Mouse (Mus musculus) liver, embryonic 16.5 days (tissue): Measurements from ENCODE around the gene Tlr13. TPM values are rescaled to one million over a fixed set of nuclear protein-coding genes. Genes with fewer than 3 reads are reported as not detected.

ENCODE experiments used
- ATAC-seq: fragments of 200-750 bp; cut with Nextera tagmentation; 2 replicates; pipeline ENCODE4 v1.8.0; 2017; ENCODE audit warnings: low read depth, mild to moderate bottlenecking, moderate number of reproducible peaks, moderate library complexity
- H3K27ac ChIP-seq: fragments of 300-500 bp; sonication (generic); 2 replicates; pipeline ENCODE4 v1.5.1; 2014; ENCODE audit warnings: mild to moderate bottlenecking, low read length
- H3K27me3 ChIP-seq: fragments of 300-500 bp; sonication (generic); 2 replicates; pipeline ENCODE4 v1.6.1; 2014; ENCODE audit warnings: low read depth, low read length, mixed read lengths; ENCODE audit not compliant: control insufficient read depth, insufficient read depth
- H3K36me3 ChIP-seq: fragments of 300-500 bp; sonication (generic); 2 replicates; pipeline ENCODE4 v1.6.1; 2014; ENCODE audit warnings: mild to moderate bottlenecking; ENCODE audit not compliant: control insufficient read depth, insufficient read depth
- H3K4me1 ChIP-seq: fragments of 300-500 bp; sonication (generic); 2 replicates; pipeline ENCODE4 v1.6.1; 2014; ENCODE audit warnings: low read depth, low read length, mixed read lengths; ENCODE audit not compliant: control insufficient read depth
- H3K4me2 ChIP-seq: fragments of 300-500 bp; sonication (generic); 2 replicates; pipeline ENCODE4 v1.6.1; 2014; ENCODE audit warnings: low read depth, low read length, mixed read lengths
- H3K4me3 ChIP-seq: fragments of 300-500 bp; sonication (generic); 2 replicates; pipeline ENCODE4 v1.5.1; 2014; ENCODE audit warnings: low read depth, mild to moderate bottlenecking, low read length
- H3K9ac ChIP-seq: fragments of 300-500 bp; sonication (generic); 2 replicates; pipeline ENCODE4 v1.6.1; 2014; ENCODE audit warnings: low read depth, low read length
- H3K9me3 ChIP-seq: fragments of 300-500 bp; sonication (generic); replicated peaks from 2 replicates; pipeline ENCODE4 v1.6.1; 2016; ENCODE audit warnings: low read length; ENCODE audit not compliant: control insufficient read depth
- WGBS: fragments of 180-500 bp; shearing (Covaris S2); extraction: QIAGEN DNeasy Blood & Tissue Kit; methylation state at CpG from one replicate; pipeline ENCODE4 v1.1.7; 2014; ENCODE audit not compliant: insufficient replicate concordance; 5-methylcytosine and 5-hydroxymethylcytosine counted together
- polyA plus RNA-seq: library from polyadenylated mRNA; unstranded; fragments of >200 nt; fragmentation: Nextera tagmentation; extraction: Ambion mirVana; gene quantifications from 2 replicates; pipeline ENCODE4 v1.2.1, GENCODE M21; 2015

Gene Tlr13
- polyA plus RNA-seq, 1 experiment from 2014 or later = 1.3 TPM

GRCm38 (mm10) chrX:106171106-106171852 is 28.3 kb downstream of the Tlr13 start:
- no peaks in the 10 kb centered on the region for H3K36me3 ChIP-seq
- peak overlapping the region; percentile 10 for H3K9ac ChIP-seq
- 22% methylated on average over 18 of the region's 18 CpGs for WGBS
- ATAC-seq = peak; percentile 58
- no peaks in the 10 kb centered on the region for H3K9me3 ChIP-seq
- no peaks in the 10 kb centered on the region; the same call in 1 of the 2 replicates for H3K4me1 ChIP-seq
- H3K4me2 ChIP-seq = peak overlapping the region; percentile 51
- no peak overlapping the region for H3K27ac ChIP-seq
- H3K4me3 ChIP-seq = peak overlapping the region; percentile 28
- H3K27me3 ChIP-seq = no peaks in the 10 kb centered on the region

GRCm38 (mm10) chrX:106171853-106172154 is 28.8 kb downstream of the Tlr13 start:
- H3K27me3 ChIP-seq = no peaks in the 10 kb centered on the region
- H3K27ac ChIP-seq = no peak overlapping the region
- H3K9ac ChIP-seq = no peak overlapping the region; the same call in 1 of the 2 replicates
- ATAC-seq = no peak
- no peaks in the 10 kb centered on the region; the same call in 1 of the 2 replicates for H3K4me1 ChIP-seq
- H3K4me2 ChIP-seq = peak overlapping the region; percentile 51
- no peaks in the 10 kb centered on the region for H3K9me3 ChIP-seq
- H3K4me3 ChIP-seq = peak overlapping the region; percentile 28; the same call in 1 of the 2 replicates
- WGBS = 50% methylated on average over 6 of the region's 6 CpGs
- no peaks in the 10 kb centered on the region for H3K36me3 ChIP-seq

DNA sequence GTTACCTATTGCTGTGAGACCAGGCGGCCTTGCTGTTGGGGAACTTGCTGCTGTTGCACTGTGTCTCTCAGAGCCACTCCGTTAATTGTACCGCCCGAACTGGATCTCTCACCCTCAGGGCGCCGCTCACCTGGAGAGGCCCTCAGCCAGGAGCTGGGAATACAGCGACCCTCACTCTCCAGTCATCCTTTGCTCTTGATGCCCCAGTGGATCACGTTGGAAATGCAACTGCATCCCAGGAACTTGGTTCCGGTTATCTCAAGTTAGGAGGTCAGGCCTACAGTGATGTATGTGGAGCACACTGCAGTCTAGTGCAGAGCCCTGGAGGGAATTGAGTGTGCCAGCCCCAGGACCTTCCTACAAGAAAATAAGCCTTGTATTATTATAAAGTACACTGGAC is 33.3 kb downstream of the Tlr13 start:
- no peaks in the 10 kb centered on the region for H3K9me3 ChIP-seq
- no peak for ATAC-seq
- WGBS = 60% methylated on average over 9 of the region's 9 CpGs

DNA sequence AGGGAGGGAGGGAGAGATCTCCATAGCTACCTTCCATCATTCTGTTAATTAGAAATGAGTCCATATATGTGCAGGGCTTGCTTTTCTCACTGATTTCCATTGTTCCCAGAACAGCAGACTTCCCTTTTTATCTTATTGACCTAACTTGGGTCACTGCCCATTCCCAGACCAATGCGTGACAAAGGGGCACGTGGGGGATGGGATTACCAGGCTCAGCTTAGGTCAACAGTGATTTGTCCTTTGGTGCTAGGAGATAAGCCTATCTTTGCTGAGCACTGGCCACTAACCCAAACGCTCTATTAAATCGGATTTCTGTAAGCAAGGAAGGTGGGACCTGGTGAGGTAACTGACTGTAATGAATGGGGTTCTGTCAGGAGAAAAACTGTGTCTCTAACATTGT is 41.3 kb downstream of the Tlr13 start:
- Histone ChIP-seq H3K4me3 (no peak overlapping the region), H3K9ac (no peak overlapping the region), H3K9me3 (no peaks in the 10 kb centered on the region), H3K4me2 (no peak overlapping the region), H3K36me3 (no peaks in the 10 kb centered on the region), H3K27me3 (no peaks in the 10 kb centered on the region), H3K27ac (no peak overlapping the region), H3K4me1 (peaks cover 6% of the 10 kb centered on the region)
- whole genome bisulfite sequencing = 21% methylated on average over 4 of the region's 4 CpGs
- no peak for ATAC-seq

More for the DNA sequence above, 33.3 kb downstream of the Tlr13 start:
- H3K27ac ChIP-seq = no peak overlapping the region
- H3K27me3 ChIP-seq = no peaks in the 10 kb centered on the region
- no peak overlapping the region for H3K4me3 ChIP-seq
- no peak overlapping the region for H3K4me2 ChIP-seq
- H3K36me3 ChIP-seq = no peaks in the 10 kb centered on the region
- no peak overlapping the region for H3K9ac ChIP-seq
- no peaks in the 10 kb centered on the region; the same call in 1 of the 2 replicates for H3K4me1 ChIP-seq

- Histone ChIP-seq H3K9ac (no peak overlapping the region), H3K27ac (no peak overlapping the region), H3K27me3 (no peaks in the 10 kb centered on the region), H3K4me2 (no peak overlapping the region), H3K4me3 (no peak overlapping the region), H3K9me3 (no peaks in the 10 kb centered on the region), H3K36me3 (no peaks in the 10 kb centered on the region), H3K4me1 (peaks cover 6% of the 10 kb centered on the region)
- 58% methylated on average over 5 of the region's 5 CpGs for WGBS
- ATAC-seq = no peak
Measured at GRCm38 (mm10) chrX:106185706-106186105, 42.7 kb downstream of the Tlr13 start.

DNA sequence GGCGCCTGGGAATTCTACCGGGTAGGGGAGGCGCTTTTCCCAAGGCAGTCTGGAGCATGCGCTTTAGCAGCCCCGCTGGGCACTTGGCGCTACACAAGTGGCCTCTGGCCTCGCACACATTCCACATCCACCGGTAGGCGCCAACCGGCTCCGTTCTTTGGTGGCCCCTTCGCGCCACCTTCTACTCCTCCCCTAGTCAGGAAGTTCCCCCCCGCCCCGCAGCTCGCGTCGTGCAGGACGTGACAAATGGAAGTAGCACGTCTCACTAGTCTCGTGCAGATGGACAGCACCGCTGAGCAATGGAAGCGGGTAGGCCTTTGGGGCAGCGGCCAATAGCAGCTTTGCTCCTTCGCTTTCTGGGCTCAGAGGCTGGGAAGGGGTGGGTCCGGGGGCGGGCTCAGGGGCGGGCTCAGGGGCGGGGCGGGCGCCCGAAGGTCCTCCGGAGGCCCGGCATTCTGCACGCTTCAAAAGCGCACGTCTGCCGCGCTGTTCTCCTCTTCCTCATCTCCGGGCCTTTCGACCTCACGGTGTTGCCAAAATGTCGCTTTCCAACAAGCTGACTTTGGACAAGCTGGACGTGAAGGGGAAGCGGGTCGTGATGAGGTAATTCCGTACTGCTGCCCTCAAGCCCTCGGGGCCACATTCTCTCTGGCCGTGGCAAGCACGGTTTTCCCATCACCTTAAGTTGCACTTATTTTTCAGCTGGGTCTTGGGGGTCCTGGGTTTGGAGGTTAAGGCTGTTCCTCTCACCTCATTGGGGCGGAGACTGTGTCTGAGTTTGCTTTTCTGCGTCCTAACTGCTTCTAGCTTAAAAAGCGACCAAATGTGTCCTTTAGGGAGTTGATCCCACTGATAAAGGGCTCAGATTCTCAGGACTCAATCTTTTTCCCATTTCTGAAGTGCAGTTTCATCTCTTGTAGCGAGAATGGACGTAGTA is 44.0 kb downstream of the Tlr13 start, which contains the start of gene Pgk1:
TSS of gene Pgk1 (plus strand) at position 388 of the 937 bp plus-strand sequence.
- H3K4me3 ChIP-seq = peak within 1 kb of the TSS; percentile 62
- no peaks in the 10 kb centered on the region for H3K27me3 ChIP-seq
- peak; percentile 96 for ATAC-seq
- 16% methylated on average over 53 of the region's 55 CpGs for WGBS
- no peaks in the 10 kb centered on the region for H3K9me3 ChIP-seq
- peaks cover 6% of the 10 kb centered on the region for H3K4me1 ChIP-seq
- H3K27ac ChIP-seq = peak within 1 kb of the TSS; percentile 74
- H3K9ac ChIP-seq = peak within 1 kb of the TSS; percentile 55
- H3K36me3 ChIP-seq = no peaks in the 10 kb centered on the region
- peak within 1 kb of the TSS; percentile 73 for H3K4me2 ChIP-seq

DNA sequence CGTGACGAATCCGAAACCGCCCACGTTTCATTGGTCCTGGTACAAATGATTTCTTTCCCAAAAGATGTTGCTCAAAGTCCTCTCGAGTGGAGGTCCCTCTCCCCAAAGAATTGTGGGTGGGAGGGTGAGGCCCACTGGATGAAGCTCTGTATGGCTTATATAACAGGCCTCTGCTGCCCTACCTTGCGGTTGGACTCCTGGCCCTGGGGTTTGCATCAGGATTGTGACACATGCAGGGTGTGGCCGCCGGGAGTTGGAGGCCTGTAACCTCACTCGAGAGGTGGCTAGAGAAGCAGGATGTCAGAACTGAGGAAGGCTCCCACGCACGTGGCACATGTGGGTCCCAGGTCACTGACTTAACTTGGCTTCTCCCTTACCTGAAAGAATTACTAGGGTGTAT is 44.7 kb downstream of the Tlr13 start:
- WGBS = 22% methylated on average over 12 of the region's 12 CpGs
- ATAC-seq = no peak
- peak overlapping the region; percentile 58 for H3K4me3 ChIP-seq
- no peaks in the 10 kb centered on the region for H3K9me3 ChIP-seq
- H3K27me3 ChIP-seq = no peaks in the 10 kb centered on the region
- no peaks in the 10 kb centered on the region for H3K36me3 ChIP-seq
- peaks cover 6% of the 10 kb centered on the region for H3K4me1 ChIP-seq
- peak overlapping the region; percentile 37 for H3K9ac ChIP-seq
- H3K27ac ChIP-seq = no peak overlapping the region; the same call in 1 of the 2 replicates
- peak overlapping the region; percentile 63 for H3K4me2 ChIP-seq

DNA sequence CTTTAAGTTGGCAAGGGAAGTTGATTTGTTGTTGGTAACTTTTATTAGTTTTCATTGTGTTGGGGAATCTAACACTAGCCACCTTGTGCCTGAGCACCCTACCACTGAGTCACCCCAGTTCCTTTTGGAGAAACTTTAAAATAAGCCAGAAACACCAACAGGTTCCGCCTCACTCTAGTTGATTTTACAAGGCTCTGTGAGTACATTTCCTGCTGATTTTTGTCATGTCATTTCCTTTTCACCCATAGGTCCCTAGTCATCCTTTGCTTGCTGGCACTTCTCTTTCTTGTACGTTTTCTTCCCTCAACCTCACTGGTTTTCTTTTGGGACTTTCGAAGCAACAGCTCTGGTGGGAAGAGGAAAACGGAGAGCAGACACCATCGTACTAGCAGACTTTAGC is 46.4 kb downstream of the Tlr13 start:
- no peaks in the 10 kb centered on the region for H3K9me3 ChIP-seq
- H3K4me2 ChIP-seq = peak overlapping the region; percentile 63
- peaks cover 6% of the 10 kb centered on the region for H3K4me1 ChIP-seq
- 35% methylated on average over 5 of the region's 5 CpGs for WGBS
- peak overlapping the region; percentile 58 for H3K4me3 ChIP-seq
- no peak overlapping the region for H3K27ac ChIP-seq
- no peak for ATAC-seq
- H3K27me3 ChIP-seq = no peaks in the 10 kb centered on the region
- H3K36me3 ChIP-seq = no peaks in the 10 kb centered on the region
- H3K9ac ChIP-seq = no peak overlapping the region
